Mouse (Mus musculus) small intestine, adult 2 months (tissue): ENCODE data around the gene Slc8a1.

Experiments used
- CTCF ChIP-seq: fragments of 200-500 bp; IDR thresholded peaks from 2 replicates; pipeline ENCODE4 v1.5.1; 2012; ENCODE audit warnings: low read depth, mild to moderate bottlenecking, control low read depth, inconsistent platforms, low read length, moderate library complexity, mixed read lengths; ENCODE audit not compliant: insufficient replicate concordance, insufficient read length; ENCODE audit errors: extremely low read depth
- POLR2A ChIP-seq: fragments of 200-500 bp; IDR thresholded peaks from 2 replicates; pipeline ENCODE4 v1.6.1; 2012; ENCODE audit warnings: low read depth, mild to moderate bottlenecking, control low read depth, inconsistent platforms, low read length, moderate library complexity

DNA sequence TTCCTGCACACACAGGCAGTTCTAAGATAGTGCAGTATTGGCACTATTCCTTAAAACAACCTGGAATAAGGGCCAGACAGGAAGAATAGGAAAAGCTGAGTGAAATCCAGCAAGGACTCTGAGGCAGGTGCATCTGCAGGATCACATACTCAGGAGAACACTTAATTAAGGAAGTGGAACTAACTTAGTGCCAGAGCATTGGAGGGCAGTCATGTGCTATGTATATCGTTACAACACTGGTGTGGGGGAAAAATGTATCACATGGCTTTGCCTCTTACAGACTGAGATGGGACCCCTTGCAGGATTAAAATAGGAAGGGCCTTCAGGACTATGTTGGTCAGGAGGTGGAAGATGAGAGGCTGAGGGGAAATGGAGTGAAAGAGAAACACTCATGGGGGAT lies 80.3 kb downstream of the Slc8a1 start:
- no peak for TF ChIP-seq POLR2A
- no peak for TF ChIP-seq CTCF
